Mouse (Mus musculus) 3T3-L1 (cell line): ENCODE data around the gene Prickle1.
A peak's percentile ranks its signal among the peaks of the same experiment; 100 is the strongest.

ENCODE experiments used
- DNase-seq: peaks from one replicate; pipeline ENCODE4 v3.0.0-alpha.2; 2015; ENCODE audit warnings: low read depth, low spot score

Prickle1 gene

GRCm38 (mm10) chr15:93554203-93554851, 41.4 kb downstream of the Prickle1 start:
- no peak for DNase-seq

GRCm38 (mm10) chr15:93552169-93552568, 43.5 kb downstream of the Prickle1 start:
- DNase-seq, result no peak

GRCm38 (mm10) chr15:93548297-93548696, 47.4 kb downstream of the Prickle1 start:
- DNase-seq, result no peak

GRCm38 (mm10) chr15:93539415-93539814, 56.3 kb downstream of the Prickle1 start:
- DNase-seq, result no peak

GRCm38 (mm10) chr15:93538551-93539205, 57.0 kb downstream of the Prickle1 start:
- no peak for DNase-seq

GRCm38 (mm10) chr15:93537745-93538144, 57.9 kb downstream of the Prickle1 start:
- DNase-seq, result no peak

- DNase-seq, result no peak
Observed at GRCm38 (mm10) chr15:93536191-93536590, 59.5 kb downstream of the Prickle1 start.

- no peak for DNase-seq
Observed at GRCm38 (mm10) chr15:93530703-93531032, 65.0 kb downstream of the Prickle1 start.

- no peak for DNase-seq
Observed at GRCm38 (mm10) chr15:93529831-93530702, 65.6 kb downstream of the Prickle1 start.

GRCm38 (mm10) chr15:93525305-93525917, 70.3 kb downstream of the Prickle1 start:
- no peak for DNase-seq

- DNase-seq, result no peak
Observed at GRCm38 (mm10) chr15:93521787-93522180, 73.9 kb downstream of the Prickle1 start.

- no peak for DNase-seq
Observed at GRCm38 (mm10) chr15:93521088-93521786, 74.5 kb downstream of the Prickle1 start.

- no peak for DNase-seq
Observed at GRCm38 (mm10) chr15:93519836-93520826, 75.6 kb downstream of the Prickle1 start.

GRCm38 (mm10) chr15:93518941-93519835, 76.5 kb downstream of the Prickle1 start:
- DNase-seq, result peak; percentile 53

GRCm38 (mm10) chr15:93518143-93518902, 77.4 kb downstream of the Prickle1 start:
- no peak for DNase-seq

- no peak for DNase-seq
Observed at GRCm38 (mm10) chr15:93517022-93517565, 78.6 kb downstream of the Prickle1 start.

- no peak for DNase-seq
Observed at GRCm38 (mm10) chr15:93515316-93515715, 80.4 kb downstream of the Prickle1 start.

- no peak for DNase-seq
Observed at GRCm38 (mm10) chr15:93513939-93514341, 81.8 kb downstream of the Prickle1 start.
